Mouse (Mus musculus) 3T3-L1 (cell line): Measurements from ENCODE around the gene Wdfy2.

ENCODE experiments used
- DNase-seq: peaks from one replicate; pipeline ENCODE4 v3.0.0-alpha.2; 2015; ENCODE audit warnings: low read depth, low spot score

Gene Wdfy2

DNA sequence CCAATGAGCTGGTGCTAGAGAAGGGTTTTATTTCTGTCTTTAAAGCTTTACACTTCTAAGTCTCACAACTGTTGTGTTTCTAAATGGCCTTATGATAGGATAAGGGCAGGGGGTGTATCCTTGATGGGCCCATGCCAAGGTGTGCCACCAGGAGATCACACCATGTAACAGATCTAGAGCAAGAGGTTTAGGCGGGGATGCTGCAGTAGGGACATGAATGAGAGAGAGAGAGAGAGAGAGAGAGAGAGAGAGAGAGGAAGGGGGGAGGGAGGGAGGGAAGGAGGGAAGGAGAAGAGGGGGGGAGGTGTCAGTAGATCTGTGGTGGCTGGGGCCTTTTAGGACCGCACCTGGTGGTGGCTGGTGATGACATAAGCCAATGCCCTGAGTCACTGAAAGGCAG is 5.5 kb downstream of the Wdfy2 start:
- no peak for DNase-seq

DNA sequence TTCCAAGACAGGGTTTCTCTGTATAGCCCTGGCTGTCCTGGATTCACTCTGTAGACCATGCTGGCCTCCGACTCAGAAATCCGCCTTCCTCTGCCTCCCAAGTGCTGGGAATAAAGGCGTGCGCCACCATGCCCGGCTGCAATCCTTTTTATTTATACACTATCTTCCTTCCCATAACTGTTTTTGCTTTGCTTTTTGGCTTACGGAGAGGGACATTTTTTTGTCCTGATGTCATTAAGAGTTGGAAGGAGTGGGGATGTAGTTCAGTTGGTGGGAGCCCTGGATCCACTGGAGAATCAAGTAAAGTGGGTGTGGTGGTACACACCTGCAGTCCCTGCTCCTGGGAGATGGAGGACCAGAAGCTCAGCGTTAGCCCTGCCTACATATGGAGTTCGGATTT is 6.7 kb downstream of the Wdfy2 start:
- no peak for DNase-seq

DNA sequence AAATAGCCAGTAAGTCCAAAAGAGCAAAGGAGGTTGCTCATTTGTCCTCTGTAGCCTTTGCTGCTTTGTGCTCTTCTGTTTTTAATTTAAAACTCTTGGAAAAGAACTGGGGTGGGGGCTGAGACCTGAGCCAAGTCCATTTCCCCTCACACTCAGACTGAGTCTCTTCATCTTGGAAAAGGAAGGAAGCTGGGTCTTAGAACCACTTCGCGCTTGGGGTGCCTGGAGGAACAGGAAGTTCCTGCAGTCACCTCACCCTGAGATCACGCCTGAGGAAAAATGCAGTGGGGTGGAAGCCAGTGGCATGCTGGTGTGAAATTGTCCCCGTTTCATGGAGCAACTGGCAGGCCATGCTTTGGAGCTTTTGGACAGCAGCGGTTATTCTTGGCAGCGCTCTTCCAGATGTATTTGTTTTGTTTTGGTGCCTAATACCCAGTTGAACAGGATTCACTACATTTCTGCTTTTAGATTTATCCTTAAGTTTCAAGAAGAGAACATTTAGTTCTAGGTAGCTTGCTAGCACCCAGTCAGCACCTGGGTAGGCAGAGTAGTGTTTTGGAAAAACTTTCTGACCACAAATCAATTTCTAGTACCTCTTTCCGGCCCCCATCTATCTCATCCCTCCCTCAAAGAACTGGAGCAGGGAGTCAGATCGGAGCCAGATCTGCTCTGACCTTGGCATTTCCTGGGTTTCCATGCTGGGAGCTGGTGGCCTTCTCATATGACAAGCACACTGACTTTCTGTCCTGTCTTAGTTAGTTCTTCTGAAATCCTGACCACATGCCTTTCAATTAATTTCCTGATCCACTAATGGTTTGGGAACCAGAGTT is 7.7 kb downstream of the Wdfy2 start:
- DNase-seq, result no peak

DNA sequence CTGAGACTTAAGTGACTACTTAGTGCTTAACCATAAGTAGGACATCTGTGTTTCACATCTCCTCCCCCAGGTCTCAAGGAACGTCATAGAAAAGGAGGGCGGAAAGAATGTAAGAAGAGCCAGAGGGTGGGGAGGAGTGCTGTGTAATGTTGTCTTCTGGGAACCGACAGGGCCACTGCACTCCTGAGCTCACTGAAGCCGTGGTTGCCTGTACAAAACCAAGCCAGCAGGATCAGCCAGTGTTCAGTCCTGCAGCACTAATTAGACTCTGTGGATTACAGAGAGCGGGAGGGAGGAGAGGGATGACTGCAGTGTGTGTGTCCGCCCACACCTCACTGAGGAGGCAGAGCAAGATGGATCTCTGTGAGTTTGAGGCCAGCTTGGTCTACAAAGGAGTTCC is 13.5 kb downstream of the Wdfy2 start:
- no peak for DNase-seq

DNA sequence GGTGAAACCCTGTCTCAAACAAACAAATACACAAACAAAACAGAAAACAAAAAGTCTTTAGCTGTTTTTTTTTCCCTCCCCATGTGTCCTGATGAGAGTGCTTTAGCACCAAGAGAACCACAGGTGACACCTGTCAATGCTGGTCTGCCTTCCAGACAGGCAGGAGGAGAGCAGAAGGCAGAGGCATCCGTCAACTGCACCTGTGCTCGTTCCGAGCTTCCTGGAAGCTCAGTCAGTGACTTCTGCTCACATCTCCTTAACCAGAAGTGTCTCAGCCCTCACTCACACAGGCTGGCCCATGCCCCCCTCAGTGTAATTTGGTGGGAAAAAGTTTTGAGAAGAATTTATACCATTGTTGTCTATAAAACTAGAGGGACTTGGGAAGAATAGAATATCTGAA is 15.4 kb downstream of the Wdfy2 start:
- no peak for DNase-seq

DNA sequence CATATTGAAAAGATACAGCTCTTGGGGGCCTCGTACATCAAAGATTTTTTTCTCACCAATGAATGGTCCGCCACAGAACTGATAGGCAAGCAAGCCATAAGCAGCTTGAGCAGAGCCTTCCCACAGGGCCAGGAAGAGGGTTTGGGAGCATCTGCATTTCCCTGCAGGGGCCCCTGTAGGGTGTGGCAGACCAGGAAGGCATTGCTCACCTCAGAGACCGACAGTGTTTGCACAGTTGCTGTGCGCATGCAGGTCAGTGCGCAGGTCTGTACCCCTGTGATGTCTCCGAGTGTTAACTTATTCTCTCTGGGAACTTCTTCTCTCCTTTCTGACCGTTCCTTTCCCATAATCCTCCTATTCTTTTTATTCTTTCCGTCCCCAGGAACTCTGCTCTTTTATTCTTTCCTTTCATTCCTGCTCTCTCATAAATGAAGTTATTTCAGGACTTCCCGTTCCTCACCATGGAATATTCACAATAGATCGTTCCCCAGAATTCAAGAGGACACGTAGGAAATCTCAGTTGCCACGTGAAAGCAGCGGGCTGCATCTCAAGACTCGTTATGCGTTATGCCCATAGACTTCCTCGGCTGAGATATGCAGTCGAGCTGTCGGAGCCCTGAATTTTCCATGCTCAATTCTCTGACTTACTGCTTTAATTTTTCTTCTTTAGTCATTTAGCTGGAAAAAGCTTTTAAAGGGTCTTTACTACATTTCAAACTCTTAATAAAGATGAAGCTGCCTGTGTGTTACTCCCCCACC is 17.8 kb downstream of the Wdfy2 start:
- no peak for DNase-seq

DNA sequence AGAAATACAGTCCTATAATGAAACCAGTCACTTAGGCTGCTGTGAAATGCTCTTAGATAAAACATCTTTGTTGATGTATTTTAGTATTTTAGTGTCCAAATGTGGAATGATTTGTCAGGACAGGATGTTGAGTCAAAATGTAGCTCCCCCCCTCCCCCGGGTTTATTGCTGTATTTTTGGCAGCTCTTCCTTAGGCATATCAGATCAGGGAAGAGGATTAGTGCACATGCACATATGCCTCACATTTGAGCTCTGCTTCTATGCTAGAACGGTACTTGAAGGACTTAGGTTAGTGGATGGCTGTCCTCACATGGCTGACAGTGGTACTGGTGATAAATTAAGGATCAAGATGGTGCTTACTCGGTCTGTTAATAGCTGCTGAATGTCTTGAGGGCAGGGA is 18.4 kb downstream of the Wdfy2 start:
- peak; percentile 40 for DNase-seq

DNA sequence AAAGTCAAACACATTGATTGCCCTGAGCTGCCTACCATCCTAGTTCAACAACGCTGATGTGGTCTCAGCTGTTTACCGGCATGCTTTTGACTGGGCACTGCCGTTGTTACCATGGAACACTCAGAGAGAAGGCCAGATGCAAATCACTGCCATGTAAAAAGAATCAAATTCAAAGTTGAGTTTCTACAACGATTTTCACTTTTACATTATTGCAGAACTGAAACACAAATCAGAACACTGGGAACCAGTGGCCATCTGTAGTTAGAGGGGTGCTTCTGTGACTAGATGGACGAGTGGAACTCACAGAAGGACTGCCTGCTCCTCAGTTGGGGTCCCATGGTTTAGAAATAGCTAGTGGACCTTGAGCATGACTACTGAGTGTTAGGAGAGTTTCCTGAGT is 19.0 kb downstream of the Wdfy2 start:
- no peak for DNase-seq

DNA sequence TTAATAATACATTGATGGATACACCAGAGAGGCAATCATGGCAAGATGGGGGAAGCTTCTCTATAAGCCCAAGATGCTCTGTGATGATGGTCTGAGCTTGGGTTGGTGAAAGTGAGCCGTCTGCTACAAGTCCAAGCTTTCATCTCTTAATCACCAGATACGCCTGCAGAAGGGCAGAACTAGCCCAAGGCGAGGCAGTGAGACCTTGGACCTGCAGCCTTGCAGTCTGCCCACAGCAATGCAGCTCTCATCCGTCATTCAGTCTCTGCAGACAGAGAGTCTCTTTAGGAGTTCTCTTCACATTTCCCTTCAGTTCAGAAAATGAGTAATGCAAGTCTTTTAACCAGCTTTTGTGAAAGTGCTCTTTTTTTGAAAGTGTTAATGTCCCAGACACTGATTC is 20.4 kb downstream of the Wdfy2 start:
- no peak for DNase-seq

DNA sequence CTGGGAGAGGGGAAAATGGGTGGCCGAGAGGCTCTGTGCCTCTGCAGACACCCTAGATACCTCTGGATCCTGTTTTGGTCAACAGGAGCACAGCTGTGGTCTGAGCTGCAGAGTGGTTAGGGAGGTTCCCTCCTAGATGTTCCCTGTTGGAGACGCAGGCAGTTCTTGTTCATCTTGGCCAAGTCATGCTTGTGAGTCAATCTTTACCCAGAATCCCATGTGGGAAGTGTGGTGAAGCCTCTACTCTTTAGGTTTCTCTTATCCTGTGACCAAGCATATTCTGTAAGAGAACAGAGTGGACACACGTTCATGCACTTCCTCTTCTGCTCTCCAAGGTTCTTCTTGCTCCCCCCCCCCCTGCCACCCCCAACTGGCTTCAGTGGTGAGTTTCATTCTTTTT is 20.8 kb downstream of the Wdfy2 start:
- DNase-seq, result no peak

DNA sequence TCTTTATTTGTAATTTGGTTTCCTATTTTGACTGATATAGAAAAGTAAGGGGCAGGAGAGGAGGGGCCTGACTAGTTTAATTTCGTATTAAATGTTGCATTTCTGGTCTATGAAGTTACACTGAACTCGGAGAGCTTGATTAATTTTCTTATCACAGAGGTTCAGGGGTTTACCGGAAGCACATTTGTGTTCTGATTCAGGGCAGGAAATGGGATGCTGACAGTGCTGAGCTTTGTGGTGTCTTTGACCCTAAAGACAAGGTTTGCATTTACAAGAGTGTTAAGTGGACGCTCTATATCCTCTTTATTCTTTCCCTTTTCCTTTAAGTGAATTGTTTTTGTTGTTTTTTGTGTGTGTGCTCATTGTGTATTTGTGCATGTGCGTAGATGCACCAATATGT is 25.1 kb downstream of the Wdfy2 start:
- DNase-seq, result no peak

DNA sequence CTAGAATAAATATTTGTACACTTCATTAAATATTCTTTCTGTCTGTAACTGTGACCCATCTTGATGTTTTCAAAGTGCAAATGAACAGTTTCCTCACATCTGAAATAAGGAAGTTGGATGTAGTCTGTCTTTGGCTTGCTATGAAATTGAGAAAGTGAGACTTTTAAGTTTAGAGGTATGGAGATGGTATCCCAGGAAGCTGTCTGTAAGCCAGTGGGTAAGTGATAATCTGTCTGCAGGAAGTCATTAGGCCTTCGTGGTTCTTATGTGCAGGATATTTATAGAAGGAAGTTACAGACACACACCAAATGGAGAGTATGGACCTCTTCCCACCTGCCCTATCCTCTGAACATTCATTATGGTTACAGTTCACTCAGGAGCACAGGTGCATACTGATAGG is 26.8 kb downstream of the Wdfy2 start:
- no peak for DNase-seq

DNA sequence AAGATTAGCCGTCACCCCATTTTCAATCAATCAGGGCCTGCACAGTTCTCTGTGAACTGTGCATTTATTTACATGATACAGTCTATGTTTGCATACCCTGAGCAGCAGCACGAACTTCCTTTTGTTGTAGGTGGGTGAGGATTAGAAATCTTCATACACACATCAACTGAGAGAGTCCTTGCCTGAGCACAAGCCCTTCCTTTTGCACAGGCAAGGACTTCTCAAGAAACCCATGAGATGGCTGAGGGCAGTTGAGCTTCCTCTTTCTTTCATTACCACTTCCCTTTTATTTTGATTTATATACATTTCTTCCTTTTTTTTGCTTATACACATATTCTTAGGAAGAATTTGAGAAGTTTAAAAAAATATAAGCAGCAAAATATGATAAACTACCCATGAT is 27.9 kb downstream of the Wdfy2 start:
- DNase-seq, result no peak

DNA sequence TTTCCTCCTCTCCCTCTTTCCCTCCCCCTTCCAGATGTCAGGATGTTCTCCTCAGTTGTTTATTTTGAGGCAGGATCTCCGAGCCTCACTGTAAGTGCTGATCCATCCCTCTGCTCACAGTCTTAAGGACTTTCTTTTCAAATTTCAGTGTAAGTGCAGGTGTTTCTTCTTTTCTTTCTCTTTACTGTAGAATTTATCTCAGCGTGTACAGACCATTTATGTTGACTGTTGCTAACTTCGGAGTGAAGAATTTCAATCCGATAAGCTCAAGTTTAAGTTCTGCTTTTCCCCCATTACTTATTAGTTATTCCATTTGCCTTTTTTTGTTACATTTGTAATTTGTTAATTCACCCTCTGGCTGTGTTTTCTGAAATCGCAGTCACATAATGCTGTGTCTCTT is 29.6 kb downstream of the Wdfy2 start:
- no peak for DNase-seq

DNA sequence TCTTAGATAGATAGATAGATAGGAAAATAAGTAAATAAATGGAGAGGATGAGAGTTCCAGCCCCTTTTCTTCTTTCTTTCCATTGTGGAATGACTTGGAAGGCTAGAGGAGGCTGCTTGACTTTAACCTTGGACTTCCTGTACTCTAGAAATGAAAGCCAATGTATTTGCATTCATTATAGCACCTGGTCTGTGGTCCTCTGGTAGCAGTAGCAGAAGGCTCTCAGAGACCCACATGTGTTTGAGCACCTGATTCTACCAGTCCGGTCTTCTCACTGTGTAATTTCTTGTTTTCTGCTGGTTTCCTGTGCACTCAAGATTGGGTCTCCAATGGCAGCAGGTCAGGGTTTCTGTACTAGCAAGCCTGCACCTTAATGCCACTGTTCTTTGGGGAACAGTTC is 30.1 kb downstream of the Wdfy2 start:
- DNase-seq, result no peak

DNA sequence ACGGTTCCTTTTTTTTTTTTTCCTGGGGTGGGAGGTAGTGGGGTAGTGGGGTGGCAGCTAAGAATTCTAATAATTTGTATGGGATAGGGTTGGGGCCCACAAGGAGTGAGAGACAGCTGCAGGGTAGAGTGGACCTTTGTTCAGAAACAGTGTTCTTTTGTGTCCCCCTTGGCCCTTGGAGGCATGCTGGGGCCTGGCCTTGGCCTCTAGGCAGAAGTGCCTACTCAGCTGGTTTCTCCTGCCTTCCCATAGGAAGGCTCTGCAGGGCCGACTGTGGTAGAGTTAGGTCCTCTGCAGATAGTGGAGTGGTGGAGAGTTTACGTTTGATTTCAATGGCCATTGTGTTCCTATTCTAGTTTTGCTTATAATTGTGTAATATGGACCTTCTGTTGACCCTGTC is 30.8 kb downstream of the Wdfy2 start:
- no peak for DNase-seq

DNA sequence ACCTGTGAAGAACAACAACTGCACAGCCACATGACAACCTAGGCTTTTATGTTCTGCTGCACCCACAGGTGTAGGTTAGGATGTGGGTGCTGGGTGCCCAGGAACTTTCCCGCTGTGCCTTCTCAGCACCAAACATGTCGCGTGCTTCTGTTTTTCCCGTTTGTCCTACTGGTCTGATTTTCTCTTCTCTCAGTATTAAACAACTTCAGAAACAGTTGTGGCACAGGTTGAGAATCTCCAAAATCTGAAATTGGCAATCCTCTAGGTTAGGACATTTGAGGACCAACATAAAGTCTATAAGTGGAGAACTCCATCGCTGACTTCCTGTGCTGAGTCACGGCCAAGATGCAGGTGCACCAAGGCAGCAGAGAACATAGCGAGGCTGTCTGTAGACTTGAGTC is 32.8 kb downstream of the Wdfy2 start:
- no peak for DNase-seq

DNA sequence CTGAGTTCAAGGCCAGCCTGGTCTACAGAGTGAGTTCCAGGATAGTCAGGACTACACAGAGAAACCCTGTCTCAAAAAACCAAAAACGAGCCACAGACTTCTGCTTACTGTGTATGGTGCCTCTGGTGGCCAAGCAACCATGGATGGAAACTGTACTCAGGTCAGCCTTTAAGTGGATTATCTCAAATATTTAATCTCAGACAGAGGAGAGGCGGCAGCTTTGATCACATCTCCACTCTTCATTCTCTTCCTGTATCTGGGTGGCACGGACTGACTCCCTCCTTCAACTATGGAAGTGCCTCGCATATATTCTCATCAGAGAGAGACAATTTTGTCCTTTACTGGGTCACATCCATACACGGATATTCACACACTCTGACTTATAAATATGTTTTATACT is 34.0 kb downstream of the Wdfy2 start:
- DNase-seq, result no peak

DNA sequence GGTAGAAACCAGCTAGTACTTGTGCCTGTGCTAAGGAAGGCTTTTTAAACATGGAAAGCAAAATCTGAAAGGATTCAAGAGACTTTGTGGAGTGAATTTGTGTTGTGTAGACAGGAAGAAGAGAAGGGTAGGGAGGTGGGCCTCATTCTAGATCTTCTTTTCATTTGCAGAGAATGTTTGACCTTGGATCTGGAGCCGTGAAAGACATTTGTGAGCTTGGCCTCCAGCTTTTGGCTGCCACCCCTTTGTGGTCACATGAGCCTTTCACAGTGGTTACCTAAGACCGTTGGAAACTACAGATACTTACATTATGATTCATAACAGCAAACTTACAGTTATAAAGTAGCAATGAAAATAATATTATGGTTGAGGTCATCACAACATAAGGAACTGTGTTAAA is 34.5 kb downstream of the Wdfy2 start:
- no peak for DNase-seq

DNA sequence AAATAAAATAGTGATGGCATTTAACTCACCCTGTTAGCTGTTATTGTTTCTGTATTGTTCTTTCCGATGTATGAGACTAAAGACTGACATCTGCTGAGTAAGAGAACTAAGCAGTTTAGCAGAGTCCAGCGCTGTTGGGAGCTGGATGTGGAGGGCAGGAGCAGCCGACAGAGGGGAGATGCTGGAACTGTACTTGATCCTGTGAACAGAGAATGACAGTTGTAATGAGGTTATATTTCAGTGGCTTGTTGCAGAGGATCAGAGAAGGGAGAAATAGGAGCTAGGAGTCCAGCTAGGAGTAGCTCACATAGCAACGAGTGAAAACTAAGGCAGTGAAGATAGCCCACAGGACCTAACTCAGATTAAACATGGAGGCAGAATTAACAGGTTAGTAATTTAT is 36.3 kb downstream of the Wdfy2 start:
- no peak for DNase-seq

DNA sequence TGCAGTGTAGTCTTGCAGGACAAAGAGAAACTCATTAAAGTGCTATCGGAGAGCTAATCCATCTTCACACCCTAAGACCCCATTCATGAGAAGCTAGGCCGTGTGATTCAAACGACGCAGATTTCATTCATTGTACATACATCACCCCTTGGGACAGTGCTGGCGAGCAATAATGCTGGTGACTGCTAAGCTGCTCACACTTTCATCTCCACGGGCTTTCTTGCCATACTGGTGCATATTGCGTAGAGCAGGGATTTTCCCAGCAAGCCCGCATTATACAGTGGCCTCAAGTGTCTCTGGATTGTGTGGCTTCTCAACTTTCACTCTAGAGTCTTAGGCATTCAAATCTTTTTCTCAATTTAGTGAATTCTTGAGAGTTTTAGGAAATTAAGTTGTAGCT is 36.9 kb downstream of the Wdfy2 start:
- DNase-seq, result no peak

DNA sequence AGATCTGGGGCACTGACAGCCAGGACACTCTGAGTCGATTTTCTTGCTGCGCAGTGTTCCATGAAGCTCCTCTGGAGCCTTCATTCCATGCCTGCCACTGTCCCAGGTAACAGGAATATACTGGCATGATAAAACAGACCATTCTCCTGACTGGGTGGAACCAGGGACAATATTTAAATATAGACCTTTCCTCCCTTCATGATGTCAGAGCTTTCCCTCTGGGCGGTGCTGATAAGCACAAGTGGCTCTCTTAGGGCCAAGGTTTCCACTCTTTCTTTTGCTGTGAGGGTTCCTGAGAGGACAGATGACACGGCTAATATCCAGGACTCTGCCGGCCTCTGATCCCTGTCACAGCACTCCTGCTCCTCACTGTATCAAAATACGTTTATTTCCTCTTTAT is 40.6 kb downstream of the Wdfy2 start:
- DNase-seq, result no peak
